Comparison of ENCODE assay signal across 8 mouse cellular contexts in genomic region chr1:182283231-182283630, GRCm38 (mm10). TPM values are rescaled to one million over a fixed set of nuclear protein-coding genes. Genes with fewer than 3 reads are reported as not detected.
DNase-seq lines count a peak whose midpoint lies in the region; ATAC-seq and TF ChIP-seq lines count a peak whose summit lies in the region.

No protein-coding gene starts in this region.

- H3K4me2 ChIP-seq in liver, embryonic 11.5 days, result peak overlapping the region; percentile 93
- H3K4me2 ChIP-seq in embryonic facial prominence, embryonic 11.5 days (ENCODE audit: low read depth, low read length), result peak overlapping the region; percentile 80
- H3K4me2 ChIP-seq in hindbrain, embryonic 11.5 days (replicated peaks; ENCODE audit: low read depth, low read length), result peak overlapping the region; percentile 80
- peak overlapping the region; percentile 82 for H3K4me2 ChIP-seq in stomach, postnatal 0 days (replicated peaks; ENCODE audit: low read depth)

- H3K27me3 ChIP-seq in liver, embryonic 11.5 days (replicated peaks; ENCODE audit: control insufficient read depth, insufficient read depth, low read length), result no peaks in the 10 kb centered on the region
- no peaks in the 10 kb centered on the region for H3K27me3 ChIP-seq in embryonic facial prominence, embryonic 11.5 days (ENCODE audit: control insufficient read depth, insufficient read depth, low read length)
- H3K27me3 ChIP-seq in hindbrain, embryonic 11.5 days (ENCODE audit: control insufficient read depth, insufficient read depth, low read length), result no peaks in the 10 kb centered on the region
- no peaks in the 10 kb centered on the region for H3K27me3 ChIP-seq in stomach, postnatal 0 days (ENCODE audit: control insufficient read depth, insufficient read depth, low read length)

- TF ChIP-seq EP300 in stomach, postnatal 0 days (optimal IDR thresholded peaks at IDR 0.05), result peak; percentile 47

- H3K27ac ChIP-seq in liver, embryonic 11.5 days (ENCODE audit: low read depth, low read length), result no peak overlapping the region
- H3K27ac ChIP-seq in embryonic facial prominence, embryonic 11.5 days (replicated peaks; ENCODE audit: low read depth, low read length), result no peak overlapping the region
- H3K27ac ChIP-seq in hindbrain, embryonic 11.5 days (ENCODE audit: low read depth, low read length), result no peak overlapping the region
- H3K27ac ChIP-seq in stomach, postnatal 0 days (replicated peaks), result peak overlapping the region; percentile 95

- H3K4me3 ChIP-seq in liver, embryonic 11.5 days (ENCODE audit: low read depth, low read length), result peak overlapping the region; percentile 86; the same call in 1 of the 2 replicates
- peak overlapping the region; percentile 75 for H3K4me3 ChIP-seq in embryonic facial prominence, embryonic 11.5 days (ENCODE audit: low read depth, low read length)
- no peak overlapping the region; the same call in 1 of the 2 replicates for H3K4me3 ChIP-seq in hindbrain, embryonic 11.5 days (ENCODE audit: low read depth, low read length)
- H3K4me3 ChIP-seq in stomach, postnatal 0 days (ENCODE audit: low read depth, low read length), result peak overlapping the region; percentile 85

- no peak for TF ChIP-seq CTCF in stomach, postnatal 0 days (IDR thresholded peaks at IDR 0.05; ENCODE audit: low read depth)

- H3K36me3 ChIP-seq in liver, embryonic 11.5 days (ENCODE audit: control insufficient read depth, insufficient read depth, low read length), result peaks cover 5% of the 10 kb centered on the region; the same call in 1 of the 2 replicates
- no peaks in the 10 kb centered on the region for H3K36me3 ChIP-seq in embryonic facial prominence, embryonic 11.5 days (replicated peaks; ENCODE audit: control insufficient read depth, insufficient read depth, low read depth, low read length)
- no peaks in the 10 kb centered on the region for H3K36me3 ChIP-seq in hindbrain, embryonic 11.5 days (ENCODE audit: control insufficient read depth, insufficient read depth, low read length)
- peaks cover 5% of the 10 kb centered on the region for H3K36me3 ChIP-seq in stomach, postnatal 0 days (ENCODE audit: control insufficient read depth, insufficient read depth, low read length)

- no peak for ATAC-seq in liver, embryonic 11.5 days (replicated peaks; ENCODE audit: low FRiP score)
- no peak for ATAC-seq in embryonic facial prominence, embryonic 11.5 days (replicated peaks; ENCODE audit: insufficient number of reproducible peaks, low FRiP score, low TSS enrichment, low read depth)
- no peak for ATAC-seq in hindbrain, embryonic 11.5 days (ENCODE audit: low FRiP score)
- ATAC-seq in stomach, postnatal 0 days (ENCODE audit: low FRiP score, low TSS enrichment), result no peak

- DNase-seq in liver, embryonic 11.5 days (ENCODE audit: low spot score), result no peak
- no peak for DNase-seq in liver
- peak; percentile 10 for DNase-seq in embryonic facial prominence, embryonic 11.5 days (ENCODE audit: low spot score)
- DNase-seq in hindbrain, embryonic 11.5 days (ENCODE audit: low spot score), result peak; percentile 6
- peak; percentile 29 to 34 for DNase-seq in lung, postnatal 4 days
- no peak for DNase-seq in stomach, postnatal 0 days (ENCODE audit: low spot score)
- DNase-seq in left cerebral cortex, postnatal 14 days (ENCODE audit: low spot score in 2 of 2), result no peak
- DNase-seq in embryo, embryonic 10 days (ENCODE audit: low spot score), result no peak

- 32% methylated on average over 7 of the region's 7 CpGs for WGBS in liver, embryonic 11.5 days
- 51% methylated on average over 7 of the region's 7 CpGs for WGBS in embryonic facial prominence, embryonic 11.5 days
- 59% methylated on average over 7 of the region's 7 CpGs for WGBS in hindbrain, embryonic 11.5 days
- WGBS in stomach, postnatal 0 days, result 36% methylated on average over 7 of the region's 7 CpGs

- no peak overlapping the region for H3K9ac ChIP-seq in liver, embryonic 11.5 days (ENCODE audit: low read depth, low read length)
- H3K9ac ChIP-seq in embryonic facial prominence, embryonic 11.5 days (replicated peaks; ENCODE audit: low read length), result no peak overlapping the region
- H3K9ac ChIP-seq in hindbrain, embryonic 11.5 days (ENCODE audit: low read depth, low read length), result no peak overlapping the region
- peak overlapping the region; percentile 93; the same call in 1 of the 2 replicates for H3K9ac ChIP-seq in stomach, postnatal 0 days (ENCODE audit: low read length)

- no peaks in the 10 kb centered on the region for H3K9me3 ChIP-seq in liver, embryonic 11.5 days (ENCODE audit: control insufficient read depth, low read length)
- H3K9me3 ChIP-seq in embryonic facial prominence, embryonic 11.5 days (replicated peaks; ENCODE audit: control insufficient read depth, low read length), result no peaks in the 10 kb centered on the region
- H3K9me3 ChIP-seq in hindbrain, embryonic 11.5 days (ENCODE audit: control insufficient read depth, low read length), result no peaks in the 10 kb centered on the region
- H3K9me3 ChIP-seq in stomach, postnatal 0 days (ENCODE audit: control insufficient read depth, low read length), result no peaks in the 10 kb centered on the region

- peaks cover 19% of the 10 kb centered on the region for H3K4me1 ChIP-seq in liver, embryonic 11.5 days (replicated peaks; ENCODE audit: control insufficient read depth, insufficient read depth, low read length)
- H3K4me1 ChIP-seq in embryonic facial prominence, embryonic 11.5 days (ENCODE audit: control insufficient read depth, insufficient read depth, low read length), result peaks cover 2% of the 10 kb centered on the region
- H3K4me1 ChIP-seq in hindbrain, embryonic 11.5 days (replicated peaks; ENCODE audit: control insufficient read depth, insufficient read depth, low read length), result peaks cover 10% of the 10 kb centered on the region; the same call in 1 of the 2 replicates
- peaks cover 11% of the 10 kb centered on the region; the same call in 1 of the 2 replicates for H3K4me1 ChIP-seq in stomach, postnatal 0 days (replicated peaks; ENCODE audit: control insufficient read depth, insufficient read depth)

- intact Hi-C loops in left cerebral cortex, postnatal 14 days (cut with DNase I), result no loop called here

RNA-seq across cellular contexts. Expression of gene Degs1, which starts 0.6 kb away (rescaled TPM):
- polyA plus RNA-seq in liver, embryonic 11.5 days (2014; fragmentation: Nextera tagmentation; extraction: Ambion mirVana), result 129 and 132 TPM in 2 replicates
- polyA plus RNA-seq in embryonic facial prominence, embryonic 11.5 days (2014; fragmentation: Nextera tagmentation; extraction: Ambion mirVana), result 82.5 and 87.6 TPM in 2 replicates
- 78.8 and 79.6 TPM in 2 replicates for polyA plus RNA-seq in hindbrain, embryonic 11.5 days (2014; fragmentation: Nextera tagmentation; extraction: Ambion mirVana)
- polyA plus RNA-seq in stomach, postnatal 0 days (2015; fragmentation: Nextera tagmentation; extraction: Ambion mirVana), result 214 and 223 TPM in 2 replicates
- 10 to 100 TPM; 68.5 to 75.1 TPM for total RNA-seq in left cerebral cortex, postnatal 14 days (2021)

RNA-seq across cellular contexts. Expression of gene Fbxo28, which starts 58.2 kb away (rescaled TPM):
- polyA plus RNA-seq in liver, embryonic 11.5 days (2014; fragmentation: Nextera tagmentation; extraction: Ambion mirVana), result 14.8 and 18.0 TPM in 2 replicates
- 29.6 and 31.8 TPM in 2 replicates for polyA plus RNA-seq in embryonic facial prominence, embryonic 11.5 days (2014; fragmentation: Nextera tagmentation; extraction: Ambion mirVana)
- polyA plus RNA-seq in hindbrain, embryonic 11.5 days (2014; fragmentation: Nextera tagmentation; extraction: Ambion mirVana), result 31.3 and 35.7 TPM in 2 replicates
- 12.6 and 13.6 TPM in 2 replicates for polyA plus RNA-seq in stomach, postnatal 0 days (2015; fragmentation: Nextera tagmentation; extraction: Ambion mirVana)
- total RNA-seq in left cerebral cortex, postnatal 14 days (2021), result 10 to 100 TPM; 46.9 to 47.5 TPM

Comparison
In these comparisons a context has a peak if more than half of its experiments do, and no peak if none do; other contexts are left out.
1. DNase-seq: peak in embryonic facial prominence, embryonic 11.5 days (single experiment), hindbrain, embryonic 11.5 days (single experiment) and lung, postnatal 4 days (2 of 2); none in liver, embryonic 11.5 days (single experiment), liver (single experiment), stomach, postnatal 0 days (single experiment), left cerebral cortex, postnatal 14 days (0 of 2) and embryo, embryonic 10 days (single experiment).
2. Peak in every context shown above with its lines, with median percentiles within 50 percentile points of each other: H3K4me2 ChIP-seq.